Mouse (Mus musculus) inflammation-experienced regulatory T-cells, adult 6 months (primary cell): ENCODE results near the gene Rbpj. TPM values are rescaled to one million over a fixed set of nuclear protein-coding genes. Genes with fewer than 3 reads are reported as not detected.

Experiments
- ATAC-seq: one replicate; pipeline ENCODE4 v1.8.0; 2017
- polyA plus RNA-seq, 3 experiments: library from polyadenylated mRNA; unstranded; fragments of 100-300 nt; shearing (Covaris generic); gene quantifications; one replicate each; pipeline ENCODE4 v1.2.1; 2017

The Rbpj gene
- polyA plus RNA-seq, 3 experiments from 2014 or later, result 52.1 to 67.1 (median 63.0) TPM

- no peak for ATAC-seq
Observed at GRCm38 (mm10) chr5:53469098-53469776, 3.3 kb downstream of the Rbpj start.

- no peak for ATAC-seq
Observed at GRCm38 (mm10) chr5:53469777-53470131, 3.8 kb downstream of the Rbpj start.

DNA sequence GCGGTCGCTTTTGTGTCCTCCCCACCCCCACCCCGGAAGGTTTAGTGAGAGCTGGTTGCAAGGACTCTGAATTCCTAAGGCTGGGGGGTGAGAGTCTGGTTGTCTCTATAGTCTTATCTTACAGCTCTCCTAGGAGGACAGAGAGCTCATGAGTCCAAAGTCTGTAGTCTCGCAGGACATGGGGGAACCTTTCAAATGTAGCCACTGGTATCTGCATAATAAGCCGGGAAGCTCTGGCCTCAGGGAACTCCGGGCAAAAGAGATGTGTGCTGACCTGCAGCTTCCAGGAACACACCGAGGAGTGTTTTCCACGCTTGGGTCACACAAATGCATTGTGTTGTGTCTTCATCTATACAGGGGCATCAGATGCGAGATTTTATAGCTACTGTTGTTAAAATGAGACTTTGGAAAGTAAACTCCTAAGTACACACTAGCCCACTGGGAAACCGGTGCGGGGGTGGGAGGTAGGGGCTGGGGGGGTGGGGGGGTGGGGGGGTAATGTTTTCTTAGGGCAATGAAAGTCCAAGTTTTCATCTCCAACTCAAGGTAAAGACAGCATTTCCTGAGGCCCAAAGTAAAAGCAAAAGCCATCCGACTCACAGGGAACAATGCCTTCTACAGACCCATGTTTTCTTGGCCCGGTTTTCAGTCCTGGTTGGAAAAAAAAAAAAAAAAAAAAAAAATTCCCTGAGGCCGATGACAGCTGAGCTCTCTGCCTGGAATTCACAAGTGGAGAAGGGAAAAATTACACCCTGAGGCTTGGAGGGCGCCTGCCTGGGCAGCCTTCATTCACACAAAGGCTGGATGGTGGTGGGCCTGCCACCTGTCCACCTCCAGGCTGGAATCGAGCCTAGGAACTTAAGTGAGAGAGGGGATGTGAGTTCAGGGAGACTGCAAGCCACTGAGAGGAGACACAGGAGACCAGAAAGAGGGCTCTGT, 4.5 kb downstream of the Rbpj start:
- ATAC-seq, result no peak

GRCm38 (mm10) chr5:53472485-53472884, 6.5 kb downstream of the Rbpj start:
- ATAC-seq, result no peak

GRCm38 (mm10) chr5:53479161-53479560, 13.2 kb downstream of the Rbpj start:
- ATAC-seq, result no peak

GRCm38 (mm10) chr5:53479891-53480290, 13.9 kb downstream of the Rbpj start:
- ATAC-seq, result no peak

DNA sequence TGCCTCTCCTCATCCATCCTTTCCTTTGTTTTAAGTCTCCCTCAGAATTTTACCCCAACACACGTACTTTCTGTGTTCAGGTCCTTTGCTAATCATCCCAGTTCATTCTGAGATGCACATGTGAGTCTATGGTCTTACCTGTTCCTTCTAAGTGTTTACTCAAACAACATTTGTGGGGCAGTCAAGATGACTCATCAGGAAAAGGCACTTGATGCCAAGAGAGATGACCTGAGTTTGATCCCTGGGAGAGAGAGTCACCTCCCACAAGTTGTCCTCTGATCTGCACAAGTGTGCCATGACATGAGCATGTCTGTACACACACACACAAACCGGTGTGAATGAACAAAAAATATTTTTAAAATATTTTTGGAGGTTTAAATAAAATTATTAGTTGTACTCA, 15.1 kb downstream of the Rbpj start:
- ATAC-seq, result no peak

DNA sequence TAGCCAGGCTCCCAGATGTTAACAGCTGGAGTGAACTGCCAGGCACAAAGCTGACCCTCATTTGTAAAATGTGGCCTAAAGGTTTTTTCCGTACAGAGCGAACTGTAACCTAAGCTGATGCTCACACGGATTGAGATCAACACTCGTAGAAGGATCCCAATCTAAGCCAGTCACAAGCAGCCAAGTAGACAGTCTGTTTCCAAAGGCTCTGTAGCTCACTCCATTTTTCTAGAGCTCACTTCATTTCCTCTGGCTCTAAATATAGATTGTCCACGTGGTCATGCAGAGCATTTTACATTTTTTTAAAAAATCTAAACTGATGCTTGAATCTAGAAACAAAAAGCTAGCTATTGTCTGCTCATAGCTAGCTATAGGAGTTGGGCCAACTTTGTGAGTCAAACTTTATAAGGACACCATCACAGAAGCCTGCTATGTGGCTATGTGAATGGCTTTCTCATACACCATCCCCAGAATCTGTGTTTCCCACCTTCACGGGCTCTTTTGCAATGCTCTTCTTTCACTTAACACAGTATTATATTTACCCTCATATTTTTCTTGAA, 19.2 kb downstream of the Rbpj start:
- no peak for ATAC-seq

DNA sequence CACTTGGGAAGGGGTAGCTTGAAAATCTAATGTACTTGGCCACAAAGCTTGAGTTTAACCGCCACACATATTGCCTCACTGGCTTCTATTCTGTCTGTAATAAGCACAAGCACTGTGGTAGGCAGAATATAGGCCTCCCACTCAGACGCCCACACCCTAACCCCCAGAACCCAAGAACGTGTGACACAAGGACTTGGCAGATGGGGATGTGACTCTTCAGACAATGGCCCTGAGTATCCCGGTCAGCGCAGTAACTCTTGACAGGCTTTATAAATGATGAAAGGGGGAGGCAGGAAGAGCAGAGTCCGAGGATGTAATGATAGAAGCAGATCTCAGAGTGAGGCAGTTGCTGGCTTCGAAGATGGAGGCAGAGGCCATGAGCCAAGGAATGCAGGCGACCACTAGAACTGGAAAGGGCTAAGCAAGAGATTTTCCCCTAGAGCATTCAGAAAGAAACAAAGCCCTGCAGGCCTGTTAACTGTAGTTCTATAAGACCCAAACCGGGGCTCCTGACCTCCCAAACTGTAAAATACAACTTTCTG, 20.1 kb downstream of the Rbpj start:
- no peak for ATAC-seq

GRCm38 (mm10) chr5:53486966-53487592, 21.1 kb downstream of the Rbpj start:
- no peak for ATAC-seq

DNA sequence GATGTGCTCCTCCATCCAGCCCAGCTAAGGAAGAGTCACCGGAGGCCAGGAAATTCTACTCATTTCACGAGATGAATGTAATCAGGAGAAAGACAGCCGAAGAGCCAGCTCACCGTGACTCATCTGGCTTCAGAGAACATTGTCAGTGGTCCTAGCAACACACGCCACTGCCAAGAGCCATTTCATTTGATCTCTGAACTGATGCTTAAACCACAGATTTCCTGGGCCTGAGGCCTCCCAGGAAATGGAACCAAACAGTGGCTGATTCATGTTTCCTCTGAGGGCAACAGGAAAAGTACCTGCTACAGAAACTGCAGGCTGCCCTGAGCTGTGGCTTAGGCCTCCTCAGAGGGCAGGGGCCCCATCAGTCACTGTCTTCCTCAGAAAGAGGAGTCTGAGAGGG, 24.7 kb downstream of the Rbpj start:
- ATAC-seq, result peak; percentile 94

DNA sequence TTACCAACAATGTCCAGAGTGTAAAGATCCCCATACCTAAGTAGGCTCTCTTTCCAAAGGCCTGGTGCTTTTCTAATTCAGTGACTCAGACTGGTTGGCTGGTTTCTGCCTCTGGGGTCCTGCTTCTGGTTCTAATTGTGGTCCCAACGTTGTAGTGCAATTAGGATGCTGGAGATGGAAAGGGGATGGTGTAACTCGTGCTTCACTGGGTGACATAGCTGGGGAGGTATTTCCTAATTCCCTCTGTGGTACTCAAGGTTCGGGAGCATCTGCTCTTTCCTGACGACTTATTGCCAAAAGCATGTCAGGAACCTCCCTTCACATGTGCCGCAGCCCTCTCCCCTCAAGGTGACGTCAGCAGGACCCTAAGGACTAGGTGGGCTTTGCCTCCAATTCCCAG, 27.8 kb downstream of the Rbpj start:
- no peak for ATAC-seq

DNA sequence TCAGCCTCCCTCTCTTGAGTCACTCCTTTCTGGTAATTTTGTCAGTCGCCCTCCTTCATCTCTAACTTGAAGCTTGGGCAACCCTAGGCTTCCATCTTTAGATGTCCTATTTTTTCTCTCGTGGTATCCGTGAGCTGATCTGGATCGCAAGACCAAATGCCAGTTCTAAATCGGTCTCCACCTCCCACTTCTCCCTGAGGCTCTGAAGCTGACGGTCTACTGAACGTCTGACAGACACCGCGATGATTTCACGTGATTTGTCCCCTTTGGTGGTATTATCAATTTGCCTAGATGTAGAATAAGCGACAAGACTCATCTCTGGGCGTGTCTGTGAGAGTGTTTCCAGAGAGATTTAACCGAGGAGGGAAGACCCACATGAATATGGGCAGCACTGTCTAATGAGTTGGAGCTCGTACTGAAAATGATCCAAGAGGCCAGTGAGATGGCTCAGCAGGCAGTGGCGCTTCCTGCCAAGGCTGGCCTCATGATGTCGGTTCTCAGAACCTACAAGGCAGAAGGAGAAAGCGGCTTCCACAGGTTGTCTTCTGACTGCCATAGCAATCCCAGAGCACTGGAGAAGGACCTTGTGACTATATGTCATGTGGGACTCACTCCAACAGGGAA, 28.7 kb downstream of the Rbpj start:
- no peak for ATAC-seq

GRCm38 (mm10) chr5:53496846-53497549, 31.0 kb downstream of the Rbpj start:
- no peak for ATAC-seq

- ATAC-seq, result no peak
Observed at GRCm38 (mm10) chr5:53499571-53499970, 33.6 kb downstream of the Rbpj start.

DNA sequence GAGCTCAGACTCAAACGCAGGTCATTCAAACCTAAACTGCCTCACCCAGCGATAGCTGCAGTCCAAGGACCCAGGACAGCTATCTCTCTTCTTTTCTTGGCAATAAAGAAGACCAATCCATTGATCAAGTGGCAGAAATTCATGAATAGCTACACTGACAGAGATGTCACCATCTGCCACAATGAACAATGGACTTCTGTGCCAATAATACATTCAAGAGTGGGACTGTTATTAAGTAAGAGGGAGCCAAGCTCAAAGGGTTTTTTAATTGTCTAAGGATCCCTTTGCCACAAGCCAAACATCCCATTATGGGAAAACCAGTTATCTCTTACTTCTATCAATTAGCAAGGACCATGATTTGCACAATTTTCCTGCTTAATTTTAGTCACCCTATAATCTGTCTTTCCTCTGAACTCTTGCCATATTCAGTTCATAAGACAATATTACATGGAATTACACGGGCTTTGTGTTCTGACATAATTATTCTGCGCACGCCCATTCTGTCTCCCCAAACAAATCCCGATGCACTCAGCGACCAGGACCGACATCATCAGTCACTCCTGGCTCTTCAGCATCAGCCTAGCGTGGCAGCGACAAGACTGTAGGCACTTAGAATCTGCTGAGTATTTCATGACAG, 34.7 kb downstream of the Rbpj start:
- no peak for ATAC-seq

DNA sequence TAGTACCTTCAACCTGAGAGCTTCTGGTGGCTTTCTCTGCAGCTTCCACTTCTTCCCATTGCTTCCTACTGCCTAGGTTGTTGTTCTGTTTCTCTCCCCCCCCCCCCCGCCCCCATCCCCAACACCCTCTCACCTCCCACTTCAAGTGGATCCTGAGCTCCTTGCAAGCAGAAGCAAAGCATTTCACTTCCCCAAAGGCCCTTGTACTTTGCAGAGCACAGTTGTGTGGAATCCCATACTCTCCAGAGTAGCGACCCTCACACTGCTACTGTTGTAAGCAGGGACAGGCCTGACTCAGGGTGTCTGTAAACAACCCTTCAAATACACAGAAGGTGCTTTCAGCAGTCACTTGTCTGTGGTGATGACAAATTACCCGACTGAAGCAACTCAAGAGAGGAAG, 37.3 kb downstream of the Rbpj start:
- no peak for ATAC-seq

GRCm38 (mm10) chr5:53505751-53506150, 39.8 kb downstream of the Rbpj start:
- ATAC-seq, result no peak

GRCm38 (mm10) chr5:53507371-53507770, 41.4 kb downstream of the Rbpj start:
- ATAC-seq, result no peak

GRCm38 (mm10) chr5:53509465-53509864, 43.5 kb downstream of the Rbpj start:
- no peak for ATAC-seq

GRCm38 (mm10) chr5:53509927-53510326, 44.0 kb downstream of the Rbpj start:
- ATAC-seq, result no peak
